Mouse (Mus musculus) liver, embryonic 14.5 days (tissue): ENCODE measurements around the gene Speg.

Experiments used
- CTCF ChIP-seq: IDR thresholded peaks from 2 replicates; pipeline ENCODE4 v1.5.1; 2016; ENCODE audit warnings: antibody characterized with exemption, low read depth, control low read depth
- EP300 ChIP-seq: IDR thresholded peaks from 2 replicates; pipeline ENCODE4 v1.6.1; 2016; ENCODE audit warnings: antibody characterized with exemption, low read depth

DNA sequence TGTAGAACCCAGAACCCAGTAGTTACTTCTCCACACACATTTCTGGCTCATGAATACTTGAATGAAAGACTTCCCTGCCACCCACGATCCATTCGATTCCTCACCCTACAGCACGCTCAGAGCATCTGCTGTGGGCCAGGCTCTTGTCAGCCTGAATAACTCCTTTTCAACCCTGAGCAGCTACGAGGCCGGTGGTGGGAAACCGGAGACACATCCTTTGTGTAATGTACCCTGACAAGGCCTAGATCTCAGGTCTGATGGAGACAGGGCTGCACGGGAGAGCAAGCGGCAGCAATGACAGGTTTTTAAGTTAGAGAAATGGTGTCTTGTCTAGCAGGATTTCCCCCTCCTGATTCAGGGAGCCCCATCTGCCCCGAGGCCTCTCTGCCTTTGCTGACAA, 35.8 kb upstream of the Speg start:
- TF ChIP-seq CTCF (no peak), EP300 (no peak)
